Mouse (Mus musculus): ENCODE data around the gene Rspo3.

DNA sequence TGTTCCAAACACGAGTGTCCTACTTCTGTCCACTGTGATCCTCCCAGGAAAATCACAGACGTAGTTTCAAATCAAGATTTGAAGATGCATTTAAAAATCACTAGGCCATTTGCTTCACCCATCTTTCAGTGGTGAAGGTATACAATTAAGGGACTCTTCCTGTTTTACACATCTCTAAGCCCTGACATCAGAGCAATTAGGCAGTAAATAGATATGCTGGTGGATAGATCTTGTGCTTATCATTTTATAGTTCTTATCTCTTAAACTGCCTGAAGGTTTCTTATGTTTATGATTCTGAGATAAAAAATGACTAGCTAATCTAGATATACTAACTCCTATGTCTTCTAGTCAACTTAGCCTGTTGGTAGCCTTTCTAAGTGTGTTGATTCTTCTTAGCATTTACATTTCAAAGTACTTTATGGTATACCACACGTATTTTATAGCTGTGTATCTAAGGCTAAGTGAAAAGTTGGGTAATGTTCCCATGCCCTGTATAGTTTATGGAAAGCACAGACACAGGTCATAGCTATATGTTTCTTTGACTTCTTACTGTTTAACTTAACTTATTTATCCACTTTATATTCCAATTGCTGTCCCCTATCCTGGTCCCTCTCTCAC is 38.4 kb downstream of the Rspo3 start:
- no peak for TF ChIP-seq GATA1 (IDR thresholded peaks at IDR 0.05; ENCODE audit: borderline replicate concordance, low read length)
- TF ChIP-seq FLI1 (IDR thresholded peaks at IDR 0.05; ENCODE audit: low read length) = no peak

All from megakaryocyte, embryonic 14.5 days (primary cell).